Mouse (Mus musculus): ENCODE data around the gene Matk. TPM values are rescaled to one million over a fixed set of nuclear protein-coding genes. Genes with fewer than 3 reads are reported as not detected.

Matk gene
- polyA plus RNA-seq, 1 experiment: 1.2 TPM

DNA sequence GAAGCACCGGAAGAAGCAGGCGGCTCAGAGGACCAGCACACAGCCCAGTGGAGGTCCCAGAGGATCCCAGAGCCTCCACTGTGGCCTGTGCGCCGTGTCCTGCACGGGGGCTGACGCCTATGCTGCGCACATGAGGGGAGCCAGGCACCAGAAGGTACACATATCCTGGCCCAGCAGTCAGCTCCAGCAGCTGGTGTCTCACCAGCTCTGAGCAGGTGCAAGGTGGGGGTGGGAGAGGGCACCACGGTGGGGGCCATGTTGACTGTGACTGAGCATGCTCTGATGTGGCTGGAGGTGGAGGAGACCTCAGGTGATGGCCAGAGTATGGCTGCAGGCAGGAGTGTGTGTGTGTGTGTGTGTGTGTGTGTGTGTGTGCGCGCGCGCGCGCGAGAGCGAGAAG lies 10.7 kb upstream of the Matk start:
- Histone ChIP-seq H3K27ac (ENCODE audit: insufficient read depth, low read length) (no peak overlapping the region), H3K4me3 (ENCODE audit: insufficient read depth, low read length) (no peak overlapping the region)
- TF ChIP-seq CTCF (IDR thresholded peaks at IDR 0.05; ENCODE audit: borderline replicate concordance, insufficient read depth, low read length) (no peak), POLR2A (IDR thresholded peaks at IDR 0.05; ENCODE audit: low read depth, low read length) (no peak)

DNA sequence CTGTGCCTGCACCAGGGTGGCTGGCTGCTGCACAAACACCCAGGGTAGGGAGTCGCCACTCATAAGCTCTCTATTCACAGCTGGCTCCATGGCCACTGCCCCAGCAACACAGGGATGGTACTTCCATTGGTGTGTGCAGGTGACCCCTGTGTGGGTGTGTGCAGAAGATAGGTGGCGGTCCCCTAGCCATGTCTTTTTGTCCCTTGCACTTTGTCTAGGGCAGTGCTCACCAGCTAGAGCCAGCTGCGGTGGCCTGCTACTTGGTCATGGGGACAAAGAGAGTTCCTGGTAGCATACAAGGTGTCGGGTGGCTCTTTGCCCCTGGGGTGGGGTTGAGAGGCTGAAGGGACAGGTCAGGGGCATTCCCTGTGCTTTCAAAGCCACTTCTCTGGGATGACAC lies 8.6 kb upstream of the Matk start:
- H3K4me3 ChIP-seq (ENCODE audit: insufficient read depth, low read length): no peak overlapping the region
- TF ChIP-seq POLR2A (IDR thresholded peaks at IDR 0.05; ENCODE audit: low read depth, low read length): no peak
- TF ChIP-seq CTCF (IDR thresholded peaks at IDR 0.05; ENCODE audit: borderline replicate concordance, insufficient read depth, low read length): no peak

More for the DNA sequence above, 10.7 kb upstream of the Matk start:
- H3K4me1 ChIP-seq (ENCODE audit: control insufficient read depth, insufficient read depth, low read length): no peaks in the 10 kb centered on the region

DNA sequence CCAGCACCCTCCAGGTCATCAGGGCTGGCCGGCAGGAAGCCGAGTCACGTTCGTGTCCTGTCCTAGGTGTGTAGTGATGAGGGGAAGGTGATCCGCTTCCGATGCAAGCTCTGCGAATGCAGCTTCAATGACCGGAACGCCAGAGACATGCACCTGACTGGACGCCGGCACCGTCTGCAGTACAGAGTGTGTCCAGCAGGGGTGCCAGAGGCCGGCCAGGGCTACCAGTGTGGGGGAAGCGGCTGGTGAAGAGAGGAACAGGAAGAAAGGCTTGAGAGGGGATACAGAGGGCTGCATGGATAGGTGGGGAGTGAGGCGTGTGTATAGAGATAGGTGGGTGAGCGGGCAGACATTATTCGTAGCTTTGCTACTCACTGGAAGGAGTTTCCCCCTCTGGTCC lies 8.1 kb upstream of the Matk start:
- Histone ChIP-seq H3K4me1 (ENCODE audit: control insufficient read depth, insufficient read depth, low read length) (no peaks in the 10 kb centered on the region), H3K27ac (ENCODE audit: insufficient read depth, low read length) (no peak overlapping the region), H3K4me3 (ENCODE audit: insufficient read depth, low read length) (no peak overlapping the region)
- TF ChIP-seq CTCF (IDR thresholded peaks at IDR 0.05; ENCODE audit: borderline replicate concordance, insufficient read depth, low read length) (peak; percentile 72; the same call in 1 of the 2 replicates), POLR2A (IDR thresholded peaks at IDR 0.05; ENCODE audit: low read depth, low read length) (no peak)

More for the DNA sequence above, 8.6 kb upstream of the Matk start:
- H3K27ac ChIP-seq (ENCODE audit: insufficient read depth, low read length): no peak overlapping the region
- no peaks in the 10 kb centered on the region for H3K4me1 ChIP-seq (ENCODE audit: control insufficient read depth, insufficient read depth, low read length)

DNA sequence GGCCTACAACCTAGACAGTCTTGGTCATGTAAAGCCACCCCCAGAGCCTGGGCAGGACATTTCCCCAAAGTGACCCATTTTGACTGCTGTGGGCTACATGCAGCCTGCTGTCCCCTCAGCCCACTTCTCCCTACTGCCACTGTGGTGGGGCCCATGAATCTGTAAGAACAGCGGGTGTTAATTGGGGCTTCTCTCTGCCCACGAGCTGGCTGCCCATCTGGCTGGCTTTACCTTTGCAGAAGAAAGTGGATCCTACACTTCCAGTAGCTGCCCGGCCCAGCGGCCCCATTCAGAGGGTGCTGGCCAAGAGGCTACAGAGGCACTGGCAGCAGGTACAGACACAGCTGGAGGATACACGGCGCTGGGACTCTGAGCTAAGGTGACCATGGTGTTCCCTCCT lies 7.6 kb upstream of the Matk start:
- H3K27ac ChIP-seq (ENCODE audit: insufficient read depth, low read length): no peak overlapping the region
- TF ChIP-seq CTCF (IDR thresholded peaks at IDR 0.05; ENCODE audit: borderline replicate concordance, insufficient read depth, low read length) (no peak), POLR2A (IDR thresholded peaks at IDR 0.05; ENCODE audit: low read depth, low read length) (no peak)

DNA sequence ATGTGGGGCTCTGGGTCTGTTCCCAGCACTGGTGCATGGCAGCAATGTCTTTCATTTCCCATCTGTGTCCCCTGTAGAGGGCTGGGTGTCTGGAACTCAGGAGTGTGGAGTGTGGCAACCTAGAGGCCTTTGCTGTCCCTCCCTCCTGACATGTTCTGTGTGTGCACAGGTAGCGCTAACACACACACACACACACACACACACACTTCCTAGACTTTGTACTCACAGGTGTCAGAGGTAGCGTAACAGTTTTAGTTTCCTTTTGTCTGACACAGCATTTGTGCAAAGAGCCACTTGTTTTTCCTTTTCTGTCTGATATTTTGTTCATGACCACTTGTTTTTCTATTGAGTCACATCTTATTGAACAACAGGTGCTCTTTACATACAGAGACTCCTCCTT lies 4.9 kb upstream of the Matk start:
- Histone ChIP-seq H3K4me1 (ENCODE audit: control insufficient read depth, insufficient read depth, low read length) (no peaks in the 10 kb centered on the region), H3K4me3 (ENCODE audit: insufficient read depth, low read length) (no peak overlapping the region)
- TF ChIP-seq CTCF (IDR thresholded peaks at IDR 0.05; ENCODE audit: borderline replicate concordance, insufficient read depth, low read length) (no peak), POLR2A (IDR thresholded peaks at IDR 0.05; ENCODE audit: low read depth, low read length) (no peak)

More for the DNA sequence above, 7.6 kb upstream of the Matk start:
- no peak overlapping the region for H3K4me3 ChIP-seq (ENCODE audit: insufficient read depth, low read length)
- no peaks in the 10 kb centered on the region for H3K4me1 ChIP-seq (ENCODE audit: control insufficient read depth, insufficient read depth, low read length)

DNA sequence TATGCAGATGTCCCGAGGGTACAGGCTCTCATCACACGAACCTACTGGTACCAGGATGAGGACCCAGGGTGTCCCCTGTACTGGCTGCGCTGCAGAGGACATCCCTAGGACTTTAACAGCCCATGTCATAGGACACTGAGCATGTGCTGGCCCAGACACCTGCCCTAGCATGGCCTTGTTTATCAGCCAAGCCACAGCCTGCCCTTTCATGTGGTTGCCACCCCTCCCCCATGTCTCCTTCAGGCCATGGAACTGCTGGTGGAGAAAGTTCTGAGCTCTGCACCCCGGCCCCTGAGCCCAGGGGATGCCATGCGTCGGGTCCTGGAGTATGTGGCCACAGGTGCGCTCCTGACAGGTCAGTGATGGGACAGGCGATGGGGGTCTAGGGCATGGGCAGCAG lies 3.3 kb upstream of the Matk start:
- no peak overlapping the region for H3K27ac ChIP-seq (ENCODE audit: insufficient read depth, low read length)
- H3K4me1 ChIP-seq (ENCODE audit: control insufficient read depth, insufficient read depth, low read length): no peaks in the 10 kb centered on the region
- no peak overlapping the region for H3K4me3 ChIP-seq (ENCODE audit: insufficient read depth, low read length)
- no peak for TF ChIP-seq POLR2A (IDR thresholded peaks at IDR 0.05; ENCODE audit: low read depth, low read length)
- TF ChIP-seq CTCF (IDR thresholded peaks at IDR 0.05; ENCODE audit: borderline replicate concordance, insufficient read depth, low read length): no peak

More for the DNA sequence above, 4.9 kb upstream of the Matk start:
- no peak overlapping the region for H3K27ac ChIP-seq (ENCODE audit: insufficient read depth, low read length)

DNA sequence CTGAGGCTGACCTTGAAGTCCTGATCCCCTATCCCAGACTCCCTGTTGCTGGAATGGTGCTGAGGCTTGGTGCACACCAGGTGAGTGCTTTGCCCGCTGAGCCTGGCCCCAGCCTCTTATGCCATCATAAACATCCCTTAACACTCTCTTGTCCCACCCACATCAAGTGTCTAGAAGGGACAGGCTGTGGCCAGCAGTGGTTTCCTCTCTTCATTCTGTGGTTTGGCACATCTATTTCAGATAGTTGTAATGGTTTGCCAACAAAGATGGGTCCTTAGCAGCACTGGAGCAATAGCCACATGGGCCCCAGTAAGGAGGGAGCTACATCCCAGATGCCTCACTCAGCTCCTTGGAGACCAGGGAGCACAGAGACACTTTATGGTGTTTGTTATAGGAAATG lies 2.2 kb downstream of the Matk start:
- TF ChIP-seq POLR2A (IDR thresholded peaks at IDR 0.05; ENCODE audit: low read depth, low read length) (no peak), CTCF (IDR thresholded peaks at IDR 0.05; ENCODE audit: borderline replicate concordance, insufficient read depth, low read length) (no peak)
- Histone ChIP-seq H3K4me3 (ENCODE audit: insufficient read depth, low read length) (no peak overlapping the region), H3K27ac (ENCODE audit: insufficient read depth, low read length) (no peak overlapping the region), H3K4me1 (ENCODE audit: control insufficient read depth, insufficient read depth, low read length) (no peaks in the 10 kb centered on the region)

DNA sequence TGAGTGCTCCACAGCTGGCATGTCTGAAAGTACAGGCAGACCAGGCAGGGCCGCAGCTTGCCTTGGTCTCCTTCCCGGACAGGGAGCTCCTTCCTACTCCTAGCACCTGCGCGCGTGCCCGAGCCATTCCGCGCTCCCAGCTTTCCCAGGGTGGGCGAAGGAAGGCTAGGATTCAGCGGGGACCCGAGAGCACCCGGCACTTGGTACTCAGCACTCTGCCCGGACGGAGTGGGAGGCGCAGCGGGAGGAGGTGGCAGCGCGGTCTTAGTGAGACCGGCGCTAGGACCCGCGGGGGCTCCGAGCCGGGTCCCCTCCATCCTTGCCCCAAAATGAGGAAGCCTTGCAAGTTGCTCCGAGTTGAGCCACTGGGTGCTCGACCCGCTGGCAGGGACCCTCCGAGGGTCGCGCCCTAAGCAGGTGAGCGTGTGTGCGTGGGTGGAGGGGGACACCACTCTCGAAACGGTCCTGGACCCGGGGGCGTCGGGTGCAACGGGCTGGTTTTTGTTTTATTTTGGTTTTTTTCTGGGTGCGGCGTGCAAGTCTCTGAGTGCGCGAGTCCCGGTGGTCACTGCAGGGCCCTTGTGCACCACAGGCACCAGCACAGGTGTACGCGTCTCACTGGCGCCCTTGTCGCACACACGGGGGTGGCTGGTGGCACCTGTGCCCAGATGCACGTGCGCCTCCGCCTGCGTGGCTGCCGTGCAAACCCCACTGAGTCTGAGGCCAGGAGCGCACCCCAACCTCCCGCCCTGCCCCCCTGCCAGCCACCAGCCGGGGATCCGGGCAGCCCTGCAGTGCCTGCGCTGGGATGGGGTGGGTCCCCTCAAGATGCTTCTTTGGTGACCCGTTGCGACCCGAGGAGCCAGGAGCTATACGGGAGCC lies 4.7 kb downstream of the Matk start:
- TF ChIP-seq CTCF (IDR thresholded peaks at IDR 0.05; ENCODE audit: borderline replicate concordance, insufficient read depth, low read length): no peak
- TF ChIP-seq POLR2A (IDR thresholded peaks at IDR 0.05; ENCODE audit: low read depth, low read length): no peak
- H3K4me1 ChIP-seq (ENCODE audit: control insufficient read depth, insufficient read depth, low read length): no peaks in the 10 kb centered on the region
- no peak overlapping the region for H3K27ac ChIP-seq (ENCODE audit: insufficient read depth, low read length)
- peak overlapping the region; percentile 24; the same call in 1 of the 2 replicates for H3K4me3 ChIP-seq (ENCODE audit: insufficient read depth, low read length)

DNA sequence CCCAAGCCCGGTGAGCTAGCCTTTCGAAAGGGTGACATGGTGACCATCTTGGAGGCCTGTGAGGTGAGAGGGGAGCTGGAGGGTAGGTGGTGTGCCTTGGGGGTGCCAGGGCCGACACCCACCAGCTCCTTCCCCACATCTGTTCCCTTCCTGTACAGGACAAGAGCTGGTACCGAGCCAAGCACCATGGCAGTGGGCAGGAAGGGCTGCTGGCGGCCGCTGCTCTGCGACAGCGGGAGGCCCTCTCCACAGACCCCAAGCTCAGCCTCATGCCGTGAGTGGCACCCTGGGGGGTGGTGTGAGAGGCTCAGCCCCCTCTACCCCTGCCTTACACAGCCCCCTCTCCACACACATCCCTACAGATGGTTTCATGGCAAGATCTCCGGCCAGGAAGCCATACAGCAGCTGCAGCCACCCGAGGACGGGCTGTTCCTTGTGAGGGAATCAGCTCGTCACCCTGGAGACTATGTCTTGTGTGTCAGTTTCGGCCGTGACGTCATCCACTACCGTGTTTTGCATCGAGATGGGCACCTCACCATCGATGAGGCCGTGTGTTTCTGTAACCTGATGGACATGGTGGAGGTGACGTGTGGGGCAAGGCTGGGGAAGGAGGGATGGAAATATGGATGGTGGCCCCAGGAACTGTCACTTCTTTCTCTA lies 6.6 kb downstream of the Matk start:
- Histone ChIP-seq H3K4me1 (ENCODE audit: control insufficient read depth, insufficient read depth, low read length) (no peaks in the 10 kb centered on the region), H3K4me3 (ENCODE audit: insufficient read depth, low read length) (no peak overlapping the region), H3K27ac (ENCODE audit: insufficient read depth, low read length) (no peak overlapping the region)
- no peak for TF ChIP-seq POLR2A (IDR thresholded peaks at IDR 0.05; ENCODE audit: low read depth, low read length)
- TF ChIP-seq CTCF (IDR thresholded peaks at IDR 0.05; ENCODE audit: borderline replicate concordance, insufficient read depth, low read length): no peak

DNA sequence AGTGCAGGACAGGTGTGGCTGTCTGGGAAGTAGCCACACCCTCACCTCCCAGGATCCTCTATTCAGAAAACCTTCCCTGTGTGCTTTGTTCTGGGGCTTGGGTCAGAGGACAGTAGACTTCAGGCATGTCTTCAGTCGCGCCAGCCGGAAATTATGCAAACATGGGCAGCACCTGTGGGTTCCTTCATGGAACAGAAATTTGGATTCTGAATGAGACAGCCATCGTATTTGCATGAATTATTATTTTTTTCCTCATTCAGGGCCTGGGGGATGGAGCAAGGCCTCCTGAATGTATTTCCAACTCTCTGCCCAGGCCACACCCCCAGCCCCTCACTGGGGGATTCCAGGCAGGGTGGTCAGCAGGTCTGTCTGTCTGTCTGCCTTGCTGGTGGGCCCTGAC lies 8.3 kb downstream of the Matk start:
- TF ChIP-seq POLR2A (IDR thresholded peaks at IDR 0.05; ENCODE audit: low read depth, low read length) (no peak), CTCF (IDR thresholded peaks at IDR 0.05; ENCODE audit: borderline replicate concordance, insufficient read depth, low read length) (no peak)
- H3K4me3 ChIP-seq (ENCODE audit: insufficient read depth, low read length): no peak overlapping the region
- no peak overlapping the region for H3K27ac ChIP-seq (ENCODE audit: insufficient read depth, low read length)
- no peaks in the 10 kb centered on the region for H3K4me1 ChIP-seq (ENCODE audit: control insufficient read depth, insufficient read depth, low read length)

All from embryonic fibroblast, embryonic 13.5 days (primary cell).